Mouse (Mus musculus) B cell, adult 2 months (primary cell): ENCODE measurements around the gene 1700023F06Rik.

Experiments used
- DNase-seq, 2 experiments: peaks; one replicate each; pipeline ENCODE4 v3.0.0; 2022

1700023F06Rik gene

GRCm38 (mm10) chr11:103208458-103208857 lies at the start of gene 1700023F06Rik:
TSS of gene 1700023F06Rik (minus strand) at chr11:103208558.
- no peak for DNase-seq

GRCm38 (mm10) chr11:103257938-103258481 lies 49.7 kb upstream of the 1700023F06Rik start:
- peak; percentile 68 to 72 for DNase-seq

GRCm38 (mm10) chr11:103253605-103254004 lies 45.2 kb upstream of the 1700023F06Rik start:
- no peak for DNase-seq

GRCm38 (mm10) chr11:103252380-103252779 lies 44.0 kb upstream of the 1700023F06Rik start:
- DNase-seq: no peak

GRCm38 (mm10) chr11:103250324-103250723 lies 42.0 kb upstream of the 1700023F06Rik start:
- no peak for DNase-seq

- peak; percentile 58 to 59 for DNase-seq
Measured at GRCm38 (mm10) chr11:103249509-103249908, 41.2 kb upstream of the 1700023F06Rik start.

- no peak for DNase-seq
Measured at GRCm38 (mm10) chr11:103248837-103249236, 40.5 kb upstream of the 1700023F06Rik start.

GRCm38 (mm10) chr11:103247504-103248177 lies 39.3 kb upstream of the 1700023F06Rik start:
- DNase-seq: peak in 1 of 2 experiments; percentile 31

- no peak for DNase-seq
Measured at GRCm38 (mm10) chr11:103246731-103247290, 38.5 kb upstream of the 1700023F06Rik start.

GRCm38 (mm10) chr11:103246081-103246730 lies 37.8 kb upstream of the 1700023F06Rik start:
- no peak for DNase-seq

GRCm38 (mm10) chr11:103244856-103245255 lies 36.5 kb upstream of the 1700023F06Rik start:
- no peak for DNase-seq

GRCm38 (mm10) chr11:103240740-103241139 lies 32.4 kb upstream of the 1700023F06Rik start:
- DNase-seq: no peak

GRCm38 (mm10) chr11:103237757-103238156 lies 29.4 kb upstream of the 1700023F06Rik start:
- DNase-seq: peak; percentile 32 to 37

GRCm38 (mm10) chr11:103236903-103237302 lies 28.5 kb upstream of the 1700023F06Rik start:
- DNase-seq: no peak

GRCm38 (mm10) chr11:103236431-103236830 lies 28.1 kb upstream of the 1700023F06Rik start:
- DNase-seq: no peak

GRCm38 (mm10) chr11:103235702-103236101 lies 27.3 kb upstream of the 1700023F06Rik start:
- DNase-seq: no peak

GRCm38 (mm10) chr11:103234447-103234846 lies 26.1 kb upstream of the 1700023F06Rik start:
- no peak for DNase-seq

GRCm38 (mm10) chr11:103232966-103233365 lies 24.6 kb upstream of the 1700023F06Rik start:
- peak; percentile 89 for DNase-seq

GRCm38 (mm10) chr11:103231367-103231766 lies 23.0 kb upstream of the 1700023F06Rik start:
- DNase-seq: no peak

- no peak for DNase-seq
Measured at GRCm38 (mm10) chr11:103230626-103231025, 22.3 kb upstream of the 1700023F06Rik start.

GRCm38 (mm10) chr11:103229608-103230007 lies 21.2 kb upstream of the 1700023F06Rik start:
- DNase-seq: no peak

- no peak for DNase-seq
Measured at GRCm38 (mm10) chr11:103223951-103224456, 15.6 kb upstream of the 1700023F06Rik start.

GRCm38 (mm10) chr11:103223444-103223843 lies 15.1 kb upstream of the 1700023F06Rik start:
- no peak for DNase-seq
